Mouse (Mus musculus): ENCODE results near the gene Tas1r3. TPM values are rescaled to one million over a fixed set of nuclear protein-coding genes. Genes with fewer than 3 reads are reported as not detected.

The Tas1r3 gene
- total RNA-seq (2014; fragmentation: Nextera tagmentation) (1.6 and 1.7 TPM in 2 replicates), total RNA-seq (2017) (0.52 and 0.60 TPM in 2 replicates), polyA plus RNA-seq (2012) (0.02 and 0.03 TPM in 2 replicates)

GRCm38 (mm10) chr4:155863001-155863400 is at the start of gene Tas1r3:
Tas1r3 (minus strand) TSS chr4:155863362.
- no peaks in the 10 kb centered on the region for H3K9me3 ChIP-seq (replicated peaks)
- peaks cover 97% of the 10 kb centered on the region for H3K36me3 ChIP-seq (replicated peaks)
- no peak for ATAC-seq (ENCODE audit: extremely low read depth, insufficient number of reproducible peaks, low FRiP score, poor library complexity, severe bottlenecking)

DNA sequence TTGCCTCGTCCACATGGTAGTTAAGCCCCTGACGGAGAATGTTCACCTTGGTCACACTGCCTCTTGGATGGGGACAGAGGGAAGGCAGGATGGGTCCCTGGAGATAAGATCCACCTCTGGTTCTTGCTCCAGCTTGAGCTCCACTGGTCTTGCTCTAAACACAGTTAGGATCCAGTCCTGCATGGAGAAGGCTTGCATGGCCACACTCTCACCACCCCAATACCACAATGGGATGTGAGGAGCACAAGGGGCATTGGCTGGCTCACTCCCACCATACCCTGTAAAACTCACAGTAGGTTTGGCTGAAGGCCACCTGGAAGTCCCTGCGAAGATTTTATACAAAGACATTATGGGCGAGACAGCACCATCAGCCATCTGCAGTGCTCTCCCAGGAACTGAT is 45.6 kb upstream of the Tas1r3 start:
- no peak for DNase-seq (ENCODE audit: low spot score)
- no peak for ATAC-seq (ENCODE audit: extremely low read depth, insufficient number of reproducible peaks, low FRiP score, poor library complexity, severe bottlenecking)
- Histone ChIP-seq H3K9me3 (replicated peaks) (no peaks in the 10 kb centered on the region), H3K27me3 (ENCODE audit: insufficient read depth, low read length) (peaks cover 11% of the 10 kb centered on the region), H3K4me1 (ENCODE audit: insufficient read depth, low read depth, low read length) (0 out of 2 replicates have a peak, but pooled peaks cover 4% of the 10 kb centered on the region), H3K4me3 (ENCODE audit: low read depth, low read length) (no peak overlapping the region), H3K36me3 (replicated peaks) (peaks cover 50% of the 10 kb centered on the region)
- TF ChIP-seq CTCF (IDR thresholded peaks at IDR 0.05; ENCODE audit: low read depth, low read length) (no peak), TAL1 (conservative IDR thresholded peaks at IDR 0.05; ENCODE audit: low read depth, low read length) (no peak), GATA2 (IDR thresholded peaks at IDR 0.05; ENCODE audit: borderline replicate concordance, low read depth, low read length) (no peak), GATA1 (IDR thresholded peaks at IDR 0.05; ENCODE audit: borderline replicate concordance, low read length) (no peak), POLR2AphosphoS5 (IDR thresholded peaks at IDR 0.05; ENCODE audit: insufficient replicate concordance, low read depth, low read length) (no peak)

More at GRCm38 (mm10) chr4:155863001-155863400, at the start of gene Tas1r3:
- no peak for TF ChIP-seq TAL1 (conservative IDR thresholded peaks at IDR 0.05; ENCODE audit: low read depth, low read length)
- no peak for TF ChIP-seq CTCF (IDR thresholded peaks at IDR 0.05; ENCODE audit: low read depth, low read length)
- no peak for TF ChIP-seq POLR2AphosphoS5 (IDR thresholded peaks at IDR 0.05; ENCODE audit: insufficient replicate concordance, low read depth, low read length)
- no peak for TF ChIP-seq GATA2 (IDR thresholded peaks at IDR 0.05; ENCODE audit: borderline replicate concordance, low read depth, low read length)
- TF ChIP-seq GATA1 (IDR thresholded peaks at IDR 0.05; ENCODE audit: borderline replicate concordance, low read length) = no peak
- DNase-seq (ENCODE audit: low spot score) = no peak
- no peak within 1 kb of the TSS for H3K4me3 ChIP-seq (ENCODE audit: low read depth, low read length)
- H3K27me3 ChIP-seq (ENCODE audit: insufficient read depth, low read length) = no peaks in the 10 kb centered on the region
- H3K4me1 ChIP-seq (ENCODE audit: insufficient read depth, low read depth, low read length) = peaks cover under 1% of the 10 kb centered on the region; the same call in 1 of the 2 replicates

- ATAC-seq (ENCODE audit: extremely low read depth, insufficient number of reproducible peaks, low FRiP score, poor library complexity, severe bottlenecking) (no peak), DNase-seq (ENCODE audit: low spot score) (no peak)
- Histone ChIP-seq H3K4me1 (ENCODE audit: insufficient read depth, low read depth, low read length) (0 out of 2 replicates have a peak, but pooled peaks cover 4% of the 10 kb centered on the region), H3K27me3 (ENCODE audit: insufficient read depth, low read length) (peaks cover 11% of the 10 kb centered on the region), H3K9me3 (replicated peaks) (no peaks in the 10 kb centered on the region), H3K4me3 (ENCODE audit: low read depth, low read length) (no peak overlapping the region), H3K36me3 (replicated peaks) (peaks cover 54% of the 10 kb centered on the region)
- no peak for TF ChIP-seq GATA2 (IDR thresholded peaks at IDR 0.05; ENCODE audit: borderline replicate concordance, low read depth, low read length)
- TF ChIP-seq POLR2AphosphoS5 (IDR thresholded peaks at IDR 0.05; ENCODE audit: insufficient replicate concordance, low read depth, low read length) = no peak
- TF ChIP-seq GATA1 (IDR thresholded peaks at IDR 0.05; ENCODE audit: borderline replicate concordance, low read length) = no peak
- TF ChIP-seq TAL1 (conservative IDR thresholded peaks at IDR 0.05; ENCODE audit: low read depth, low read length) = no peak
- no peak for TF ChIP-seq CTCF (IDR thresholded peaks at IDR 0.05; ENCODE audit: low read depth, low read length)
Measured at GRCm38 (mm10) chr4:155908281-155908680, 45.1 kb upstream of the Tas1r3 start.

DNA sequence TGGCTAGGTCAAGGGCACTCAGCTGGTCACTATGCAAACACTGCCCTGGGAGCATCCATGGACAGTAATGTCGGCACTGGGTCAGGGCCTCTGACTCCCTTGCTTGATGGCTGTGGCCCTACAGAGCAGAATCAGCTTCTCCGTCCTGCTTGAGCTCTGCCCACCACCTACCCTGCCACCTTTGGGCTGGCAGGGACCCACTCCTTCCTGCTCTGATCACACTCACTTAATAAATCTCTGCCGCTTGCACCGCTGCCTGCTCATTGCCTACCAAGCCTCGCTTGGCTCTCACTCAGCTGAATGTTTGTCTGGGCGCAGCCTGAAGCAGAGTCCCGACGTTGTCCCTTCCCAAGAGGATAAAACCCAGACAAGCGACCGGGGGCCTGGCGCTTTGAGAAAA is 43.8 kb upstream of the Tas1r3 start:
- DNase-seq (ENCODE audit: low spot score) (no peak), ATAC-seq (ENCODE audit: extremely low read depth, insufficient number of reproducible peaks, low FRiP score, poor library complexity, severe bottlenecking) (no peak)
- Histone ChIP-seq H3K9me3 (replicated peaks) (no peaks in the 10 kb centered on the region), H3K27me3 (ENCODE audit: insufficient read depth, low read length) (peaks cover 11% of the 10 kb centered on the region), H3K4me3 (ENCODE audit: low read depth, low read length) (no peak overlapping the region), H3K4me1 (ENCODE audit: insufficient read depth, low read depth, low read length) (0 out of 2 replicates have a peak, but pooled peaks cover 4% of the 10 kb centered on the region), H3K36me3 (replicated peaks) (peaks cover 67% of the 10 kb centered on the region)
- TF ChIP-seq GATA1 (IDR thresholded peaks at IDR 0.05; ENCODE audit: borderline replicate concordance, low read length) (no peak), CTCF (IDR thresholded peaks at IDR 0.05; ENCODE audit: low read depth, low read length) (no peak), GATA2 (IDR thresholded peaks at IDR 0.05; ENCODE audit: borderline replicate concordance, low read depth, low read length) (no peak), TAL1 (conservative IDR thresholded peaks at IDR 0.05; ENCODE audit: low read depth, low read length) (no peak), POLR2AphosphoS5 (IDR thresholded peaks at IDR 0.05; ENCODE audit: insufficient replicate concordance, low read depth, low read length) (no peak)

GRCm38 (mm10) chr4:155906125-155906524 is 43.0 kb upstream of the Tas1r3 start:
- Histone ChIP-seq H3K36me3 (replicated peaks) (peaks cover 76% of the 10 kb centered on the region), H3K27me3 (ENCODE audit: insufficient read depth, low read length) (peaks cover 11% of the 10 kb centered on the region)
- no peak for ATAC-seq (ENCODE audit: extremely low read depth, insufficient number of reproducible peaks, low FRiP score, poor library complexity, severe bottlenecking)

GRCm38 (mm10) chr4:155905634-155906033 is 42.5 kb upstream of the Tas1r3 start:
- Histone ChIP-seq H3K36me3 (replicated peaks) (peaks cover 81% of the 10 kb centered on the region), H3K27me3 (ENCODE audit: insufficient read depth, low read length) (peaks cover 8% of the 10 kb centered on the region), H3K4me3 (ENCODE audit: low read depth, low read length) (no peak overlapping the region), H3K9me3 (replicated peaks) (no peaks in the 10 kb centered on the region), H3K4me1 (ENCODE audit: insufficient read depth, low read depth, low read length) (0 out of 2 replicates have a peak, but pooled peaks cover 4% of the 10 kb centered on the region)
- DNase-seq (ENCODE audit: low spot score) (no peak), ATAC-seq (ENCODE audit: extremely low read depth, insufficient number of reproducible peaks, low FRiP score, poor library complexity, severe bottlenecking) (no peak)
- TF ChIP-seq GATA2 (IDR thresholded peaks at IDR 0.05; ENCODE audit: borderline replicate concordance, low read depth, low read length) = no peak

More at GRCm38 (mm10) chr4:155906125-155906524, 43.0 kb upstream of the Tas1r3 start:
- no peak for TF ChIP-seq TAL1 (conservative IDR thresholded peaks at IDR 0.05; ENCODE audit: low read depth, low read length)
- TF ChIP-seq CTCF (IDR thresholded peaks at IDR 0.05; ENCODE audit: low read depth, low read length) = no peak
- TF ChIP-seq GATA1 (IDR thresholded peaks at IDR 0.05; ENCODE audit: borderline replicate concordance, low read length) = no peak
- TF ChIP-seq GATA2 (IDR thresholded peaks at IDR 0.05; ENCODE audit: borderline replicate concordance, low read depth, low read length) = no peak
- TF ChIP-seq POLR2AphosphoS5 (IDR thresholded peaks at IDR 0.05; ENCODE audit: insufficient replicate concordance, low read depth, low read length) = no peak
- H3K9me3 ChIP-seq (replicated peaks) = no peaks in the 10 kb centered on the region
- no peak for DNase-seq (ENCODE audit: low spot score)
- 0 out of 2 replicates have a peak, but pooled peaks cover 4% of the 10 kb centered on the region for H3K4me1 ChIP-seq (ENCODE audit: insufficient read depth, low read depth, low read length)
- H3K4me3 ChIP-seq (ENCODE audit: low read depth, low read length) = no peak overlapping the region

All from G1E (cell line).